Mouse (Mus musculus) embryonic stem cell, embryonic (primary cell): ENCODE measurements at regions not wholly inside any gene's neighbourhood (a gene's known extent, or its start where the extent isn't known, plus 50 kb on each side); places are given as distances from the start of the nearest gene placed in this dataset.

ENCODE experiments used
- CTCF ChIA-PET, 4 experiments: fragments of 300-600 bp in 2 of 4; fragments of 350-600 bp in 2 of 4; sonication (Branson Sonifier 250); formaldehyde crosslinking; loops; one replicate each; lab custom pipeline; 2022; ENCODE audit warnings: inconsistent platforms in 2 of 4; lab: Charles Lee
- POLR2A ChIA-PET, 4 experiments: fragments of 300-600 bp in 2 of 4; fragments of 350-600 bp in 2 of 4; sonication (Branson Sonifier 250); formaldehyde crosslinking; loops; one replicate each; lab custom pipeline; 2022; ENCODE audit warnings: antibody characterized with exemption in 4 of 4, inconsistent platforms in 1 of 4; lab: Charles Lee

- ChIA-PET CTCF (no interaction called here), POLR2A (interaction anchor here in 1 of 4 experiments (0.8 to 1.3 kb wide), 2 partner anchors 9 to 15 kb away, joined by 3 read pairs; no protein-coding TSS in a partner anchor)
Measured at GRCm38 (mm10) chr14:99564024-99564423, 265.5 kb downstream of the Klf5 start.

GRCm38 (mm10) chr14:99574146-99574545 is 275.7 kb downstream of the Klf5 start:
- ChIA-PET CTCF (no interaction called here), POLR2A (interaction anchor here in 1 of 4 experiments (0.6 kb wide), 1 partner anchor 188 kb away, joined by 5 read pairs; no protein-coding TSS in a partner anchor)

- ChIA-PET POLR2A (interaction anchor here in 3 of 4 experiments (0.6 to 1.9 kb wide), 13 partner anchors 13 to 479 kb away, joined by 3 to 6 read pairs (median 4); partner anchors contain the start of gene Dis3 (in 1 of the 3)), CTCF (interaction anchor here in 1 of 4 experiments (1.0 kb wide), 1 partner anchor 436 kb away, joined by 5 read pairs; no protein-coding TSS in a partner anchor)
Measured at GRCm38 (mm10) chr14:99578665-99579064, 280.2 kb downstream of the Klf5 start.

- POLR2A ChIA-PET: interaction anchor here in 3 of 4 experiments (0.6 to 1.9 kb wide), 7 partner anchors 12 to 480 kb away, joined by 3 to 5 read pairs (median 3); partner anchors contain the start of gene Dis3 (in 1 of the 3)
- CTCF ChIA-PET: interaction anchor here in 3 of 4 experiments (0.5 to 1.0 kb wide), 3 partner anchors 52 to 437 kb away, joined by 4 to 5 read pairs (median 5); no protein-coding TSS in a partner anchor
Measured at GRCm38 (mm10) chr14:99579271-99579759, 280.8 kb downstream of the Klf5 start.

- ChIA-PET CTCF (interaction anchor here in 3 of 4 experiments (0.5 to 1.0 kb wide), 3 partner anchors 53 to 437 kb away, joined by 4 to 5 read pairs (median 5); no protein-coding TSS in a partner anchor), POLR2A (interaction anchor here in 3 of 4 experiments (0.6 to 1.6 kb wide), 6 partner anchors 11 to 480 kb away, joined by 3 to 4 read pairs (median 3); partner anchors contain the start of gene Dis3 (in 1 of the 3))
Measured at GRCm38 (mm10) chr14:99579765-99580266, 281.3 kb downstream of the Klf5 start.

GRCm38 (mm10) chr14:99584144-99584543 is 285.7 kb downstream of the Klf5 start:
- POLR2A ChIA-PET: no interaction called here

GRCm38 (mm10) chr14:99586029-99586428 is 287.5 kb downstream of the Klf5 start:
- CTCF ChIA-PET: no interaction called here
- POLR2A ChIA-PET: no interaction called here

More at GRCm38 (mm10) chr14:99584144-99584543, 285.7 kb downstream of the Klf5 start:
- CTCF ChIA-PET: interaction anchor here in 1 of 4 experiments (0.6 kb wide), 1 partner anchor 39 kb away, joined by 3 read pairs; no protein-coding TSS in a partner anchor

GRCm38 (mm10) chr14:99590854-99591470 is 292.5 kb downstream of the Klf5 start:
- POLR2A ChIA-PET: interaction anchor here in 2 of 4 experiments (0.5 to 1.2 kb wide), 3 partner anchors 12 to 402 kb away, joined by 3 to 4 read pairs (median 3); no protein-coding TSS in a partner anchor

GRCm38 (mm10) chr14:99592922-99593321 is 294.4 kb downstream of the Klf5 start:
- ChIA-PET POLR2A (interaction anchor here in 1 of 4 experiments (0.7 kb wide), 1 partner anchor 99 kb away, joined by 3 read pairs; no protein-coding TSS in a partner anchor), CTCF (interaction anchor here in 1 of 4 experiments (0.6 kb wide), 1 partner anchor 71 kb away, joined by 3 read pairs; no protein-coding TSS in a partner anchor)

More at GRCm38 (mm10) chr14:99590854-99591470, 292.5 kb downstream of the Klf5 start:
- CTCF ChIA-PET: no interaction called here

- ChIA-PET CTCF (no interaction called here), POLR2A (no interaction called here)
Measured at GRCm38 (mm10) chr14:99593864-99594263, 295.4 kb downstream of the Klf5 start.

GRCm38 (mm10) chr14:99601900-99602299 is 303.4 kb downstream of the Klf5 start:
- ChIA-PET CTCF (interaction anchor here in 1 of 4 experiments (0.6 kb wide), 2 partner anchors 227 to 459 kb away, joined by 4 to 13 read pairs; no protein-coding TSS in a partner anchor), POLR2A (no interaction called here)

GRCm38 (mm10) chr14:99603257-99603656 is 304.8 kb downstream of the Klf5 start:
- POLR2A ChIA-PET: interaction anchor here in 1 of 4 experiments (0.6 kb wide), 1 partner anchor 193 kb away, joined by 4 read pairs; no protein-coding TSS in a partner anchor

GRCm38 (mm10) chr14:99605351-99606100 is 307.0 kb downstream of the Klf5 start:
- CTCF ChIA-PET: no interaction called here
- POLR2A ChIA-PET: no interaction called here

More at GRCm38 (mm10) chr14:99603257-99603656, 304.8 kb downstream of the Klf5 start:
- CTCF ChIA-PET: interaction anchor here in 1 of 4 experiments (0.7 to 1.2 kb wide), 2 partner anchors 116 to 461 kb away, joined by 3 to 4 read pairs; no protein-coding TSS in a partner anchor

GRCm38 (mm10) chr14:99609003-99609402 is 310.5 kb downstream of the Klf5 start:
- POLR2A ChIA-PET: interaction anchor here in 1 of 4 experiments (0.6 kb wide), 1 partner anchor 269 kb away, joined by 3 read pairs; no protein-coding TSS in a partner anchor
- CTCF ChIA-PET: no interaction called here

- CTCF ChIA-PET: no interaction called here
- POLR2A ChIA-PET: interaction anchor here in 1 of 4 experiments (1.8 kb wide), 1 partner anchor 33 kb away, joined by 3 read pairs; no protein-coding TSS in a partner anchor
Measured at GRCm38 (mm10) chr14:99611435-99611834, 312.9 kb downstream of the Klf5 start.

- ChIA-PET CTCF (no interaction called here), POLR2A (no interaction called here)
Measured at GRCm38 (mm10) chr14:99612114-99612513, 313.6 kb downstream of the Klf5 start.

GRCm38 (mm10) chr14:99614748-99615147 is 316.3 kb downstream of the Klf5 start:
- ChIA-PET POLR2A (no interaction called here), CTCF (no interaction called here)
